9 mouse cellular contexts compared by ENCODE assay signal in the genomic region with DNA sequence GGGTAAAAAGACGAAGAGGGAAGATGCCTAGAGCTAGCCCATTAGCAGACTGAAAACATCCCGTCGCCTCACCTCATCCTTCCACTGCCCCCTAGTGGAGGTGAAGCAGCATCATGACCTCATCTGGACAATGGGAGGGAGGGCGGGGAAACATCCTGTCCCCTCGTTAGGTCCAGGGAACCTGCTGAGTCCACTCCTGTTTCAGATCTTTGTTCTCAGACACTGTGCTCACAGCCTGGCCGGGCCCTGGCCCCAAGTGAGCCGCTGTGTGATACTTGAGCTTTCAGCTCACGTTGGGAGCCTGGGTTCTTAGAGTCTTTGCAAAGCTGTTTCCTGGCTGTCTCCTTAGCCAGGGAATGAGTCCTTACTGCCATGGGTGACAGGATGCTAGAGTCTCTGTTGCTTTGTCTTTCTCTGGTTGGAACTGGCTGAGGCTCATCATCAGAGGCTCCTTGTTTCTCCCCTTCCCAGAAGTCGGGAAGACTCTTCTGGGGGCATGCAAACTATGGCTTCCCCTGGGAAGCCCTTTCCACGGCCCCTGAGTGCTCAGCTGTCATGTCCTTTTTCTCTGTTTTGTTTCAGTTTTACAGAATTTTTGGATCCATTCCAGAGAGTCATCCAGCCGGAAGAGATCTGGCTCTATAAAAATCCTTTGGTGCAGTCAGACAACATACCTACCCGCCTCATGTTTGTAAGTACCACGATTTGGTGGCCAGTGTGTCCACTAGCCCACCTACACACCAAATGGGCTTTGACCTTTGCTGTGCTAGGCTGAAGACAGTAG. TPM values are rescaled to one million over a fixed set of nuclear protein-coding genes. Genes with fewer than 3 reads are reported as not detected.
DNase-seq lines count a peak whose midpoint lies in the region; ATAC-seq and TF ChIP-seq lines count a peak whose summit lies in the region.
"Had no signal": no experiment of that assay in that cellular context is flagged by ENCODE, and none has a peak within 500 bp of the region (broad histone marks: within the 10 kb centered on the region; RNA-seq: fewer than 3 reads in every experiment).

No protein-coding gene starts in this region.

- no peak overlapping the region for H3K9ac ChIP-seq in liver, adult 2 months (ENCODE audit: low read depth, low read length)
- no peak overlapping the region for H3K9ac ChIP-seq in liver, embryonic 12.5 days
- H3K9ac ChIP-seq in heart, embryonic 16.5 days (ENCODE audit: low read length), result no peak overlapping the region

- H3K27me3 ChIP-seq in liver, adult 2 months (ENCODE audit: control insufficient read depth, insufficient read depth, low read length), result no peaks in the 10 kb centered on the region
- H3K27me3 ChIP-seq in liver, embryonic 12.5 days (replicated peaks), result no peaks in the 10 kb centered on the region
- H3K27me3 ChIP-seq in heart, embryonic 16.5 days (ENCODE audit: control insufficient read depth, insufficient read depth, low read length), result no peaks in the 10 kb centered on the region
- H3K27me3 ChIP-seq: megakaryocyte, embryonic 14.5 days had no signal

- 26% methylated on average over 13 of the region's 13 CpGs for WGBS in liver, adult 2 months
- WGBS in liver, embryonic 12.5 days (ENCODE audit: insufficient replicate concordance), result 25% methylated on average over 13 of the region's 13 CpGs
- 24% methylated on average over 13 of the region's 13 CpGs for WGBS in heart, embryonic 16.5 days

- no peak overlapping the region for H3K27ac ChIP-seq in liver, adult 2 months (replicated peaks; ENCODE audit: insufficient read depth, low read depth, low read length)
- H3K27ac ChIP-seq in liver, embryonic 12.5 days, result no peak overlapping the region
- H3K27ac ChIP-seq in heart, embryonic 16.5 days (ENCODE audit: low read length), result no peak overlapping the region

- H3K36me3 ChIP-seq in liver, adult 2 months (ENCODE audit: control insufficient read depth, insufficient read depth, low read length), result no peaks in the 10 kb centered on the region
- H3K36me3 ChIP-seq in liver, embryonic 12.5 days, result no peaks in the 10 kb centered on the region
- no peaks in the 10 kb centered on the region for H3K36me3 ChIP-seq in heart, embryonic 16.5 days (ENCODE audit: control insufficient read depth, insufficient read depth)

- H3K79me2 ChIP-seq in liver, adult 2 months (ENCODE audit: control insufficient read depth, insufficient read depth, low read length), result no peaks in the 10 kb centered on the region

- peak; percentile 67 for TF ChIP-seq CTCF in liver, adult 2 months (IDR thresholded peaks at IDR 0.05; ENCODE audit: low read depth, low read length)

- no peak overlapping the region for H3K4me3 ChIP-seq in liver, adult 2 months (ENCODE audit: insufficient read depth, low read depth, low read length)
- H3K4me3 ChIP-seq in liver, embryonic 12.5 days, result no peak overlapping the region
- no peak overlapping the region for H3K4me3 ChIP-seq in heart, embryonic 16.5 days (ENCODE audit: low read length)
- H3K4me3 ChIP-seq: megakaryocyte, embryonic 14.5 days had no signal

- no peaks in the 10 kb centered on the region for H3K4me1 ChIP-seq in liver, adult 2 months (ENCODE audit: control insufficient read depth, insufficient read depth, low read length)
- H3K4me1 ChIP-seq in liver, embryonic 12.5 days, result no peaks in the 10 kb centered on the region
- H3K4me1 ChIP-seq in heart, embryonic 16.5 days (ENCODE audit: control insufficient read depth, insufficient read depth, low read length), result 0 out of 2 replicates have a peak, but pooled peaks cover 2% of the 10 kb centered on the region
- H3K4me1 ChIP-seq: megakaryocyte, embryonic 14.5 days had no signal

- no peaks in the 10 kb centered on the region for H3K9me3 ChIP-seq in liver, embryonic 12.5 days (replicated peaks)
- H3K9me3 ChIP-seq in heart, embryonic 16.5 days (replicated peaks; ENCODE audit: control insufficient read depth, low read length), result no peaks in the 10 kb centered on the region

- peak; percentile 10 to 61 for DNase-seq in adrenal gland, adult (ENCODE audit: inconsistent age in 2 of 2, low spot score in 1 of 2)
- DNase-seq in adrenal gland, postnatal 4 days (ENCODE audit: low spot score in 2 of 2), result no peak
- DNase-seq in liver, adult 2 months (ENCODE audit: extremely low read depth, low read depth, low spot score), result peak; percentile 5
- peak; percentile 30 for DNase-seq in lung, postnatal 10 days
- no peak for DNase-seq in thymus, postnatal 25 days
- DNase-seq in urinary bladder, postnatal 10 days (ENCODE audit: low spot score), result no peak

- no peak for TF ChIP-seq POLR2A in liver, adult 2 months (IDR thresholded peaks at IDR 0.05; ENCODE audit: extremely low read depth, insufficient read depth, low read length)

- no peak overlapping the region for H3K4me2 ChIP-seq in liver, embryonic 12.5 days
- H3K4me2 ChIP-seq in heart, embryonic 16.5 days (ENCODE audit: low read depth, low read length), result peak overlapping the region; percentile 21; the same call in 1 of the 2 replicates

- no peak for ATAC-seq in liver, embryonic 12.5 days
- no peak for ATAC-seq in heart, embryonic 16.5 days (replicated peaks; ENCODE audit: extremely low read depth, insufficient read depth, low FRiP score)

RNA-seq across cellular contexts. Expression of a gene that starts 50.4 kb away (rescaled TPM):
- 1 to 10 TPM in 1 of 2 experiments, under 1 TPM in 1; 0.40 to 1.3 TPM for total RNA-seq in adrenal gland, postnatal 4 days (2021)
- not detected in 2 replicates for total RNA-seq in liver, adult 2 months (2014; rRNA removed)
- polyA plus RNA-seq in liver, adult 2 months (2012; rRNA removed), result not detected in 2 replicates
- polyA plus RNA-seq in liver, embryonic 12.5 days (2016; fragmentation: Nextera tagmentation; extraction: Ambion mirVana), result 0.31 TPM in 1 of 2 replicates, not detected in the other
- 0.49 and 0.85 TPM in 2 replicates for polyA plus RNA-seq in heart, embryonic 16.5 days (2015; fragmentation: Nextera tagmentation; extraction: Ambion mirVana)

Comparison
In these comparisons a context has a peak if more than half of its experiments do, and no peak if none do; other contexts are left out.
1. DNase-seq: peak in adrenal gland, adult (2 of 2), liver, adult 2 months (single experiment) and lung, postnatal 10 days (single experiment); none in adrenal gland, postnatal 4 days (0 of 2), thymus, postnatal 25 days (single experiment) and urinary bladder, postnatal 10 days (single experiment).